Mouse (Mus musculus) forebrain, embryonic 15.5 days (tissue): ENCODE results near the gene Ebpl. TPM values are rescaled to one million over a fixed set of nuclear protein-coding genes. Genes with fewer than 3 reads are reported as not detected.
"Not testable (repeated sequence)": the region's sequence is repeated elsewhere in the genome, so short reads cannot be mapped to it uniquely, and the experiment has no call there.

ENCODE experiments used
- ATAC-seq: fragments of 200-750 bp; cut with Nextera tagmentation; replicated peaks from 2 replicates; pipeline ENCODE4 v1.8.0; 2017; ENCODE audit warnings: mild to moderate bottlenecking, moderate TSS enrichment, moderate library complexity
- H3K27ac ChIP-seq: fragments of 300-500 bp; sonication (generic); replicated peaks from 2 replicates; pipeline ENCODE4 v1.5.1; 2015; ENCODE audit warnings: mild to moderate bottlenecking, inconsistent platforms
- H3K27me3 ChIP-seq: fragments of 300-500 bp; sonication (generic); 2 replicates; pipeline ENCODE4 v1.6.1; 2015; ENCODE audit warnings: inconsistent platforms
- H3K36me3 ChIP-seq: fragments of 300-500 bp; sonication (generic); 2 replicates; pipeline ENCODE4 v1.6.1; 2015; ENCODE audit warnings: mild to moderate bottlenecking, inconsistent platforms
- H3K4me1 ChIP-seq: fragments of 300-500 bp; sonication (generic); 2 replicates; pipeline ENCODE4 v1.6.1; 2015; ENCODE audit warnings: inconsistent platforms
- H3K4me2 ChIP-seq: fragments of 300-500 bp; sonication (generic); replicated peaks from 2 replicates; pipeline ENCODE4 v1.6.1; 2015; ENCODE audit warnings: mild to moderate bottlenecking, inconsistent platforms
- H3K4me3 ChIP-seq: fragments of 300-500 bp; sonication (generic); 2 replicates; pipeline ENCODE4 v1.5.1; 2015; ENCODE audit warnings: mild to moderate bottlenecking, inconsistent platforms
- H3K9ac ChIP-seq: fragments of 300-500 bp; sonication (generic); replicated peaks from 2 replicates; pipeline ENCODE4 v1.6.1; 2015; ENCODE audit warnings: mild to moderate bottlenecking, inconsistent platforms
- H3K9me3 ChIP-seq: fragments of 300-500 bp; sonication (generic); 2 replicates; pipeline ENCODE4 v1.6.1; 2016; ENCODE audit warnings: inconsistent platforms
- WGBS: fragments of 180-500 bp; shearing (Covaris S2); methylation state at CpG from one replicate; pipeline ENCODE4 v1.1.7; 2015; ENCODE audit warnings: mixed read lengths; 5-methylcytosine and 5-hydroxymethylcytosine counted together
- polyA plus RNA-seq: library from polyadenylated mRNA; unstranded; fragments of >200 nt; fragmentation: Nextera tagmentation; extraction: Ambion mirVana; gene quantifications from 2 replicates; pipeline ENCODE4 v1.2.1, GENCODE M21; 2015

The Ebpl gene
- polyA plus RNA-seq, 1 experiment from 2014 or later = 11.1 TPM

DNA sequence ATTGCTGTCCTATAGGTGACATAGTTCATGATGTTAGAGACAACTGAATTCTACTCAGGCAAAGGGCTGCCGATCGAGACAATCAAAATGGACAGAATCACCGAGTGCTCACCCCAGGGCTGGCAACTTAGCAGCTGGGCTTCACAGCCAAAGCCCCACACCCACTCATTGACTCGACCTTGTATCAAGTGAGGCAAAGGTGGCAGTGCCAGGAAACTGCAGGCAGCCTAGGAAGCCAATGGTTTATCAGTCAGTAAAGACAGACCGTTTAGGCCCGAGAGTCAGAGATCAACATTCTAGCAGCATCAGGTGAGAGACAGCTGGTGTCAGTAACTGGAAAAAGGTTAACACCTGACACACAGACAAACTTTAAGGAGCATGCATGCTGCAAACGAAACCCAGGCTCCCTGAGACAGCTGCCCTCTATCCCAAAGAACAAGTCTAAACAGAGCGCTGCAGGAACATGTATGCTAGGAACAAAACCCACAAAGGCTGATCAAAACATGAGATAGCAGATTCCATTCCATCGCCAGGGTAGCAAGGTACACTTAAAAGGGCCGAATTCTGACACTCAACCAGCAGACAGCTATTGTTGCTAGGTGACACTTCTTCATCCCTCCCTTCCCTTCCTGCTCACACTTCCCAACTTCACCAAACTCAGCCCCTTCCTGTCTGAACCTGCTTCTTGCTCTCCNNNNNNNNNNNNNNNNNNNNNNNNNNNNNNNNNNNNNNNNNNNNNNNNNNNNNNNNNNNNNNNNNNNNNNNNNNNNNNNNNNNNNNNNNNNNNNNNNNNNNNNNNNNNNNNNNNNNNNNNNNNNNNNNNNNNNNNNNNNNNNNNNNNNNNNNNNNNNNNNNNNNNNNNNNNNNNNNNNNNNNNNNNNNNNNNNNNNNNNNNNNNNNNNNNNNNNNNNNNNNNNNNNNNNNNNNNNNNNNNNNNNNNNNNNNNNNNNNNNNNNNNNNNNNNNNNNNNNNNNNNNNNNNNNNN, 5.7 kb downstream of the Ebpl start:
- no peak overlapping the region for H3K4me3 ChIP-seq
- H3K9ac ChIP-seq = no peak overlapping the region
- H3K9me3 ChIP-seq = no peaks in the 10 kb centered on the region
- H3K36me3 ChIP-seq = no peaks in the 10 kb centered on the region
- peaks cover 3% of the 10 kb centered on the region for H3K4me1 ChIP-seq
- no peak overlapping the region for H3K27ac ChIP-seq
- no peaks in the 10 kb centered on the region for H3K27me3 ChIP-seq
- no peak for ATAC-seq
- 81% methylated on average over 10 of the region's 10 CpGs for WGBS
- no peak overlapping the region for H3K4me2 ChIP-seq

DNA sequence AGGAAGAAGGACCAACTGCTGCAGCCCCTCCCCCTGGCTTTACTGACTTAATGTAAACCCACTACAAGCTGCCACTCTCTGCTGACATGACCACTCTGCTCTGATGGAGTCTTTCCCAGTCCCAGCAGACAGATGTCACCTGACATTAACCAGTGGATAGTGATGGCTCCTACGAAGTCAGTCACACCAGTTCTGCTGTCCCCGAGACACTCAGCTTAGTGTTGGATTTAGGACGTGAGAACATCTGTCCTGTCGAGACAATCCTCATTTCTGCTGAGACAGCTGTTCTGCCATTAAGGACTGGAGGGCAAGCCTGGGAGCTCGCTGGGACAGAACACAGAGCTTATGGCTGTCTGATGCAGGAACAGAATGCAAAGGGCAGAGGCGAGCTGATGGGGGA, 9.4 kb downstream of the Ebpl start:
- H3K27ac ChIP-seq = no peak overlapping the region
- ATAC-seq = no peak
- no peaks in the 10 kb centered on the region for H3K4me1 ChIP-seq
- no peak overlapping the region for H3K9ac ChIP-seq
- no peaks in the 10 kb centered on the region for H3K36me3 ChIP-seq
- no peak overlapping the region for H3K4me2 ChIP-seq
- 79% methylated on average over 6 of the region's 6 CpGs for WGBS
- H3K27me3 ChIP-seq = no peaks in the 10 kb centered on the region
- no peak overlapping the region for H3K4me3 ChIP-seq
- H3K9me3 ChIP-seq = no peaks in the 10 kb centered on the region

DNA sequence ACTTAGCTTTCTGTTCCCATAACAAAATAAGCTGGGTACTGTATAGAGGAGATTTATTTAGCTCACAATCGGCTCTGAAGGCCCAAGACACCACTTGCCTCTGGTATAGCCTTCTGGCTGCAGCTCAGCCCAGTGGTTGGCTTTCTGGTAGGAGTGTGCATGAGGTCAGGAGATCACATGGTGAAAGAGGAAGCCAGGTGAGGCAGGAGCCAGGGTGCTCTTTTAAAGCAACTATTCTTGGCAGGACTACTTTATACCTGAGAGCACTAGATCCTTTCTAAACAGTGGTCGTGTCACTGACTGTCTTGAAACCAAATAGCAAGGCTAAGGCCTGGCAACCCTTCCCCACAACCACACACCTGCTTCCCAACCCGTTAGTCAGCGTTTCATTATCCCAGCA, 10.4 kb downstream of the Ebpl start:
- H3K4me3 ChIP-seq = no peak overlapping the region
- H3K9me3 ChIP-seq = no peaks in the 10 kb centered on the region
- no peaks in the 10 kb centered on the region for H3K27me3 ChIP-seq
- H3K27ac ChIP-seq = no peak overlapping the region
- no peaks in the 10 kb centered on the region for H3K4me1 ChIP-seq
- H3K9ac ChIP-seq = no peak overlapping the region
- no peaks in the 10 kb centered on the region for H3K36me3 ChIP-seq
- ATAC-seq = no peak
- H3K4me2 ChIP-seq = no peak overlapping the region
- 88% methylated on average over 4 of the region's 4 CpGs for WGBS

DNA sequence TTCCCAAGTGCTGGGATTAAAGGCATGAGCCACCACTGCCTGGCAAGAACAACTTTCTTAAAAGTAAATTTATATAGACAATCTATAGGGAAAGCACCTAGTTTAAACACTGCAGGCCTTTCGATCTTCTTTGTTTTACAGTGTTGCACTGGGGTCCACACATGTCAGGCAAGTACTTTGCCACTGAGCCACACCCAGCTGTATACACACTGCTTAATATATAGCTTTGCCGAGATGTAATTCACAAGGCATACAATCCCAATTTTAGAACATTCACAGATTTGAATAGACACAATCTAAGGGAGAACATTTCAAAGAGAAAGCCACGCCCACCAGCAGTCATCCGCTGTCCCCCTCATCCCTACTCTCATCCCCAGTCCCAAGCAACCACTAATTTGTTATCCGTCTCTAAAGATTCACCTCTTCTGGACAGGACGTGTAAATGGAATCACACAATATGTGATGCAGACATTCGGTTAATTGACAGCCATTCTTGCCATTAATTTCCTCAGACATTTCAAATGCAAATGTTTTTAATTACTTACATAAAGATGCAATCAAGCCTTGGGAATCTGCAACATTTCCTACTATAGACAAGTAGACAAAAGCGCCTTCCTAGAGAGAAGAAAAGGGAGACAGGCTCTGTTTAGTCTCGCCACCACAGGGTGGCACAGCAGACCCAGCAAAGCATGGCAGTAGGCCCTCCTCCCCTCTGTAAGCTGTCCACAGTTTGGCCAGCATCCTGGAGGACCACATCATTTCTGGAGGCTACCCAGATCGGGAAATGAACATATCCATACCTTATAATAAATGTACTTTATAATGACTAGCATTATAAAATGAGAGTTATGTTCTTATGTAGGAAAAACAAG, 13.2 kb downstream of the Ebpl start:
- peak overlapping the region; percentile 29 for H3K27ac ChIP-seq

DNA sequence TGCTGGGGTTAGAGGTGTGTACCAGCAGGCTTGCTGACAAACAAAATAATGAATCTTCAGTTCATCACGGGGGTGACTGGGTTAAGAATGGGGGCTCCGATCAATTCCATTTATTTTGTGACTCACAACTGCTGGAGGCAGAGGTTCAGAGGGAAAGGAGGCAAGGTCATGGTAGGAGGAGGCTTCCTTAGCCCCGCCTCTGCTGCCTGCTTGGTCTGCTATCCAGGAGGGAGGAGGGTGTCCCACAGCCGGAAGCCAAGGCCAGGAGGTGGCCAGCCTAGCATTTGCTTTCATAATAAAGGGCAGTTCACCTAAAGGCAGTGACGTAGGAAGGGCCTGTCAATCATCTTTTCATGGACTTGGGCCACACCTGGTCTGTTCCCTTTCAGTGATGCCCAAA, 15.6 kb downstream of the Ebpl start:
- Histone ChIP-seq H3K9ac (no peak overlapping the region), H3K27me3 (no peaks in the 10 kb centered on the region), H3K27ac (no peak overlapping the region), H3K36me3 (no peaks in the 10 kb centered on the region), H3K4me2 (no peak overlapping the region), H3K9me3 (no peaks in the 10 kb centered on the region), H3K4me3 (no peak overlapping the region), H3K4me1 (no peaks in the 10 kb centered on the region)
- ATAC-seq = no peak
- WGBS = 66% methylated on average over 5 of the region's 5 CpGs

More for the DNA sequence above, 13.2 kb downstream of the Ebpl start:
- WGBS = 24% methylated on average over 10 of the region's 10 CpGs
- Histone ChIP-seq H3K4me1 (no peaks in the 10 kb centered on the region), H3K4me2 (no peak overlapping the region), H3K9ac (no peak overlapping the region), H3K27me3 (no peaks in the 10 kb centered on the region), H3K9me3 (no peaks in the 10 kb centered on the region), H3K4me3 (no peak overlapping the region), H3K36me3 (no peaks in the 10 kb centered on the region)
- peak; percentile 96 for ATAC-seq

DNA sequence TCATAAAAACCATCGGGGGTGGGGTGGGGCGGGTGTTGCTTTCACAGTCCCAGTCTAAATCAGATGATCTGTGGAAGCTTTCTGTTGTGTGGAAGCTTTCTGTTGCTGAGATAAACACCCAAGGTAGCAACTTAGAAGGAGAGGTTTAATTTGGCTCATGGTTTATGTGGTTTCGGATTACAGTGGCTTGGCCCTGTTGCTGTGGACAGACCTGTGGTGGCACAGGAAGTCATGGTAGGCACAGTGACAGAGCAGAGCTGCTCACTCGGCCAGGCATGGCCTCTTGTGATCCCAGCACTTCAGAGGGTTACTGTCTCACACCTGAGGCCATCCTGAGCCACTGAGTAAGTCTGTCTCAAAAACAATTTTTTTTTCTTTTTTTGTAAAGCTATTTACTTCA, 20.9 kb downstream of the Ebpl start:
- Histone ChIP-seq H3K27ac (no peak overlapping the region), H3K4me2 (no peak overlapping the region), H3K4me1 (no peaks in the 10 kb centered on the region), H3K4me3 (no peak overlapping the region), H3K9me3 (no peaks in the 10 kb centered on the region), H3K36me3 (no peaks in the 10 kb centered on the region), H3K27me3 (no peaks in the 10 kb centered on the region), H3K9ac (no peak overlapping the region)
- 81% methylated on average over 4 of the region's 4 CpGs for WGBS
- ATAC-seq = no peak

DNA sequence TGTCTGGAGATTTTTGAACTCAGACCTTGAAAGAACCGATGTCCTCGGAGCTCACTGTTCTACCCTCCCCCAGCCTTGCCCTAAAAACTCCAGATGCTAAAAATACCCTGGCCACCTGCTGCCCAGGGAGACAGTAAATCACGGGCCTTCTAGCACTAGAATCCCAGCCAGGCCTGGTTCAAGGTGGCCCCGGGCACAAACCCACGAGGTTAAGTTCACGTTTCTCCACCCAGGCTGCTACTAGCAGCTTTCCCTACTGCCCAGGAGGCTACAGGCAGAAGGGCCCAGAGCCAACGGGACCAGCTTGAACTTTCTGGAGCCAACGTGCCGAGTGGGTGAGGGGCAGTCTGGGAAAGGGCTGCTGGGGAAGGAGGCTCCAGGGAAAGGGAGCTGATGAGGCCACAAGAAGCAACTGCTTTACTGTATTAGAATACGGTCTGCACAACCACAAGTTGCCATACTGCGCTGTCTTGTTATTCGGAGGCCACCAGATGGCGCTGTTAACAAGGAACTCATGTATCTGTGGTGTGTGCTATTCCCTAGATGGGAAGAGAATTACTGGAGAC, 29.2 kb downstream of the Ebpl start:
- 0 out of 2 replicates have a peak overlapping the region, but pooled peaks have one; percentile 4 for H3K9ac ChIP-seq
- peak; percentile 85 for ATAC-seq

DNA sequence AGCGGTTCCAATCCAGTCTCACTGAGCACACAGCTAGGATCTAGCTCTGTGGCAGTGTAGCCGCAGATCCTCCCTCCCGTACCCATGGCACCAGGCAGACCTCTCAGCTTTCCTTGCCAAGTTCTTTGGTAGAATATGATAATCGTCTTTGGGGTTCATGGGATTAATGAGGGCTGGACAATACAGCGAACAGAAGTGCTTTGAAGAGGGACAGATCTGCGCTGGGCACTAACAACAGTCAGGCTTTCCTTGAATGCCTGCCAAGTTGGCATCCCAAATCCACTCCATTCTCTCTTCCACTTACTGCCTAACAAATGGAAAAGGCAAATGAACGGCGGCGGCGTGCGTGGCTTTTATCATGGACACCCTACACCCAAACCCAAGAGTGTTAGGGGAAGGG, 29.6 kb downstream of the Ebpl start:
- Histone ChIP-seq H3K36me3 (no peaks in the 10 kb centered on the region), H3K4me1 (peaks cover 32% of the 10 kb centered on the region), H3K9ac (0 out of 2 replicates have a peak overlapping the region, but pooled peaks have one; percentile 4), H3K4me3 (no peak overlapping the region), H3K27me3 (no peaks in the 10 kb centered on the region), H3K9me3 (no peaks in the 10 kb centered on the region), H3K27ac (peak overlapping the region; percentile 82), H3K4me2 (peak overlapping the region; percentile 37)
- WGBS = 13% methylated on average over 11 of the region's 11 CpGs
- ATAC-seq = peak; percentile 76

More for the DNA sequence above, 29.2 kb downstream of the Ebpl start:
- Histone ChIP-seq H3K27ac (peak overlapping the region; percentile 82), H3K9me3 (no peaks in the 10 kb centered on the region), H3K4me3 (no peak overlapping the region), H3K4me1 (peaks cover 32% of the 10 kb centered on the region), H3K27me3 (no peaks in the 10 kb centered on the region), H3K36me3 (no peaks in the 10 kb centered on the region), H3K4me2 (peak overlapping the region; percentile 37)
- WGBS = 9% methylated on average over 13 of the region's 13 CpGs

DNA sequence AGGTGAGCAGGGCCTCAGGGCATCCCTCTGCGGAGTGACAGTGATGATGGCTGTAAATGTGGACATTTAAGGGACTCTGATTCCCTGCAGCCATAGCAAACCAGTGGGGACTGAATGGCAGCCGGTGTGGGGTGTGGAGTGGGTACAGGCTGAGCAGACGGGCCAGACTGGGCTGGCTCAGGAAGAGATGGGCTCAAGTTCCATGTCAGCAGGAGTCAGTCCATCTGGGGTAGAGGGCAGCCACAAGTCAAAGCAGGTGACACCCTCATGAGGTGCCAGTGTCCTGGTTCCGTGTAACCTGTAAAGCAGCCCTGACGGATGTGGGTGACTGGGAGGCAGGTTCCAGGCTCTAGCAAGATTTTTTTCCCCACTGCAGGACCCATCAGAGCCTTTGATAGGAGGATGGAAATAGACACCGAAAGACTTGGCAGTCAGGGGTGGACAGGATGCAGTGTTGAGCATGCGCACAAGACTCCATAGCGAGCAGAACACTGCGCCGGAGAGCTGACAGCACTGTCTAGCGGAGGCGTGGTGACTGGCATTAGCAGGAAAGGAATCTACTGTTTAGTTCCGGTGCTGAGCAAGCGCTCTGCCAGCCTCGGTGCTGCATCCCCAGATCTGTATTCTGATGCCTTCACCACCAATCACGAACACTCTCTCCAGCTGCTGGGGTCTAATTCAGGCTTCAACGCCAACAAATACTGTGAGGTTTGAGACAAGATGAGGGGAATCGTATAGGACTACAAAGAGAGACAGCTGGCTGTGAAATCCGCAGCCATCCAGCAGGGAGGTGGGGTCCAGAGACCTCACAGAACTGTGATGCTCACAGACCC, 32.4 kb downstream of the Ebpl start:
- H3K36me3 ChIP-seq = no peaks in the 10 kb centered on the region
- H3K4me3 ChIP-seq = peak overlapping the region; percentile 30
- peak overlapping the region; percentile 37 for H3K9ac ChIP-seq
- WGBS = 24% methylated on average over 19 of the region's 19 CpGs
- no peaks in the 10 kb centered on the region for H3K27me3 ChIP-seq
- peaks cover 32% of the 10 kb centered on the region for H3K4me1 ChIP-seq
- H3K27ac ChIP-seq = peak overlapping the region; percentile 83
- ATAC-seq = peak; percentile 76
- no peaks in the 10 kb centered on the region for H3K9me3 ChIP-seq
- H3K4me2 ChIP-seq = peak overlapping the region; percentile 45

DNA sequence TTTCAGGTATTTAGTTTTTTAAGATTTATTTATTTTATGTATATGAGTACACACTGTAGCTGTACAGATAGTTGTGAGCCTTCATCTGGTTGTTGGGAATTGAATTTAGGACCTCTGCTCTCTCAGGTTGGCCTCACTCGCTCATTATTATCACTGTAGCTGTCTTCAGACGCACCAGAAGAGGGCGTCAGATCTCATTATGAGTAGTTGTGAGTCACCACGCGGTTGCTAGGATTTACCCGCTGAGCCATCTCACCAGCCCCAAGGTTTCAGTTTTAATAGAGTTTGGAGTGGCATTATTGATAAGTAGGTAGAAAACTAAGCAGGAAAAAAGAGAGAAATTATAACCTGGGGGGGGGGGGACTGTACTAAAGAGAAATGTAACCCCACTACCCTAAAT, 33.2 kb downstream of the Ebpl start:
- not testable (repeated sequence) for H3K27me3 ChIP-seq, H3K36me3 ChIP-seq, H3K4me3 ChIP-seq, H3K27ac ChIP-seq, ATAC-seq, H3K9me3 ChIP-seq, H3K9ac ChIP-seq, H3K4me2 ChIP-seq
- WGBS = 15% methylated on average over 6 of the region's 6 CpGs
- peaks cover 32% of the 10 kb centered on the region for H3K4me1 ChIP-seq

DNA sequence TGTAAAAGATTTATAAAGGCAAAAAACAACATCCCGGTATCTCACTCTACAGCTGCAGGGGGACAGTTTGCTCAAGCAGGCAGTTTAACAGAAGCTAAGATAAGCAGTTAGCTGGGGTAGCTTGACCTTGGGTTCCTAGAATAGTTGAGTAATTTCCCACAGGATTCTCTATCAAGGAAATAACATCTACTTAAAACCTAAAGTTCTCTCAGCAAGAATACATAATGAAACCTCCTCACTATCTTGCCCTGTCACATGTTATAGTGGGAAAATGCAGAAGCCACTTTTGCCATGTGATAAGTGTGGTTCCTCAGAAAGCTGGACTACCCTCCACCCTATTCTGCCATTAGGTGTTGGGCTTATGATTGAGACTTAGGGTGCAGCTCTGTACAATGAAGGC, 37.5 kb downstream of the Ebpl start:
- Histone ChIP-seq H3K4me3 (no peak overlapping the region), H3K27ac (no peak overlapping the region), H3K9me3 (no peaks in the 10 kb centered on the region), H3K36me3 (no peaks in the 10 kb centered on the region), H3K4me1 (peaks cover 7% of the 10 kb centered on the region), H3K27me3 (no peaks in the 10 kb centered on the region), H3K4me2 (no peak overlapping the region), H3K9ac (no peak overlapping the region)
- ATAC-seq = no peak
- WGBS = 92% methylated on average over 1 of the region's 1 CpGs
